Mouse (Mus musculus): ENCODE measurements at regions not wholly inside any gene's neighbourhood (a gene's known extent, or its start where the extent isn't known, plus 50 kb on each side); places are given as distances from the start of the nearest gene placed in this dataset.

DNA sequence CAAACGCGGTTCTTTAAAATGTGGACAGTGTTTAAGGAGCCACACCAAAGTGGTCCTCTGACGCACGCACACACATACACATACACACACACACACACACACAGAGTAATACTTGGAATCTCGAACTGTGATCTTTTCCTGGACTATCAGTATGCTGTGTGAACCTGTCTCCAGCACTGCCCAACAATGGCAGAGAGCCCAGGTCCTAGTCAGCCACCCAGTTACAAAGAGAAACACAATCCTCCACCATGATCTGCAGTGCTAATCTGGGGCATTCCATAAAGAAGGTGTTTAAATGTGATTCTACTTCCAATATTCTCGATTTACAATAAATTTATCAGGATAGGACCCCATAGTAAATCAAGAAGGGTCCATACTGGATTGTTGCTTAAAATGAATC lies 54.2 kb upstream of the Cplx2 start:
- Histone ChIP-seq H3K4me3 (ENCODE audit: insufficient read depth, low read length) (no peak overlapping the region), H3K4me1 (ENCODE audit: control insufficient read depth, insufficient read depth, low read length) (no peaks in the 10 kb centered on the region), H3K27ac (ENCODE audit: insufficient read depth, low read depth, low read length) (no peak overlapping the region)
- TF ChIP-seq POLR2A (IDR thresholded peaks at IDR 0.05; ENCODE audit: borderline replicate concordance, low read depth, low read length) (no peak), CTCF (IDR thresholded peaks at IDR 0.05; ENCODE audit: low read depth, low read length) (no peak)

DNA sequence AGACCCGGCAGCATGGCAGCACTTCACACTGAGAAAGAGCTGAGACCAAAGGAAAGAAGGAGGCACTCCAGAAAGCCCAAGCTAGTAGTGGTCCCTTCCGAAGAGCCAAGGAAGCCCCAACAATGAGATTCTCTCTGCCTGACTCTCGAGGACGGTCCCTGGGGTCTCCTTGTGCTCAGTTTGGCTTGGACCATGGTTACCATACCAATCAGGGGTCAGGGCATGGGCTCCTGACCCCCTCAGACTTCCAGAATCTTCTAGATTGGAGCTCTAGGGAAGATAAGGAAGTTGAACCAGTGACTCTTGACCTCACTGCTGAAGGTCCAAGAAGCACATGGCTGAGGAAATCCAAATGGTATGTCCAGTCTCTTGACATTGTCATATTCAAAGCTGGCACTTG lies 53.0 kb upstream of the Cplx2 start:
- H3K4me1 ChIP-seq (ENCODE audit: control insufficient read depth, insufficient read depth, low read length): no peaks in the 10 kb centered on the region
- H3K27ac ChIP-seq (ENCODE audit: insufficient read depth, low read depth, low read length): no peak overlapping the region
- TF ChIP-seq POLR2A (IDR thresholded peaks at IDR 0.05; ENCODE audit: borderline replicate concordance, low read depth, low read length) (no peak), CTCF (IDR thresholded peaks at IDR 0.05; ENCODE audit: low read depth, low read length) (no peak)
- no peak overlapping the region for H3K4me3 ChIP-seq (ENCODE audit: insufficient read depth, low read length)

DNA sequence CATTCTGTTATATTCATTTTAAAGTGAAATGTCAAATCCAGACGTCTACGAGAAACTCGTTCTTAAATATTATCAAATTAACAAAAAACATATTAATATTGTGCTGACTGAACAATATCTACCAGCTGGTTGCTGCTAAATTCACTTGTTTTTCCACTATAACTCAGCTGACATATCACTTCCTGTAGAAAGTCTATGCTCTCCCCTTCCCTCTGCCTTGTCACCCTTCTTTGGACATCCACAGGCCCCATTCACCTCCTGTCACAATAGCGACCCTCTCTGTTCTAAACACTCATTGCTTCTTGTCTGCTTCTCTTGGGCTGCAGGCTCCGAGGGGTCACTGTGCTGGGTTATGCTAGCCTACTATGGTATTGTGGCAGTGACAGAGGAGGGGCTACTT lies 52.5 kb upstream of the Cplx2 start:
- TF ChIP-seq POLR2A (IDR thresholded peaks at IDR 0.05; ENCODE audit: borderline replicate concordance, low read depth, low read length): no peak
- TF ChIP-seq CTCF (IDR thresholded peaks at IDR 0.05; ENCODE audit: low read depth, low read length): no peak
- Histone ChIP-seq H3K4me1 (ENCODE audit: control insufficient read depth, insufficient read depth, low read length) (no peaks in the 10 kb centered on the region), H3K27ac (ENCODE audit: insufficient read depth, low read depth, low read length) (no peak overlapping the region), H3K4me3 (ENCODE audit: insufficient read depth, low read length) (no peak overlapping the region)

DNA sequence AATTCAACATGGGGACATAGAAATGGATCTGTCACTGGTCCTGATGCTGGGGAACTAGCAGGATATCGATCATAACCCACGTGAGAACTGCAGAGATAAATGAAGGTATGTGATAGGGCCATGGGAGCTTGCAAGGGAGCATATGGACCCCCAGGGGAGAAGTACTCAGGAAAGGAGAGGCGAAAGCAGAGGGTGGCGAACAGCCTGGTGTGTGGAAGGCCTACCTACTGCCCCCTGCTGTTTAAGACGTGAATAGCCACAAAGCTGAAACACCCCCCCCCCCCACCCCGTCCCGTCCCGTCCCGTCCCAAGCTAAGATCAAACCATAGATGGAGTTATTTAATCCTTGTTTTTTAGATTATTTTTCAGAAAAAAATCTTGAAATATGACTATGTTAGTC lies 50.9 kb upstream of the Cplx2 start:
- TF ChIP-seq CTCF (IDR thresholded peaks at IDR 0.05; ENCODE audit: low read depth, low read length) (0 out of 2 replicates have a peak, but pooled peaks have one; percentile 20), POLR2A (IDR thresholded peaks at IDR 0.05; ENCODE audit: borderline replicate concordance, low read depth, low read length) (no peak)
- no peak overlapping the region for H3K4me3 ChIP-seq (ENCODE audit: insufficient read depth, low read length)
- H3K4me1 ChIP-seq (ENCODE audit: control insufficient read depth, insufficient read depth, low read length): no peaks in the 10 kb centered on the region
- H3K27ac ChIP-seq (ENCODE audit: insufficient read depth, low read depth, low read length): no peak overlapping the region

DNA sequence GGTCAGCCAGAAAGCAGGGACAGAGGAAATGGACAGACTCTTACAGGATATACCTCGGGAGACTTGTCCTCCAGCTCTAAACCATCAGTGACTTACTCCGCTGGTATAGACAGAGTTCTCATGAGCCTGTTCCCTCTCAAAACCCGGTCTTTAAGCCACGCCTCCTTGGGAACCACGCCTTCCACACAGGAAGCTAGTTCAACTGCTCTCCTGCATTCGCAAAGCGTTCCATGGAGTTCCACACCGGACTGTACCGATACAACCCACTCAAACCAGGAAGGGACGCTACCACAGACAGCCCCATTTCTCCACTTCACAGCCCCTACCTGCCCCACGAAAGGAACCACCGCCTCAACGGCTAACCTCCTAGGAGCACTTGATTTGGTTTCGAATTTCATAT lies 50.1 kb upstream of the Cplx2 start:
- Histone ChIP-seq H3K4me3 (ENCODE audit: insufficient read depth, low read length) (no peak overlapping the region), H3K27ac (ENCODE audit: insufficient read depth, low read depth, low read length) (no peak overlapping the region), H3K4me1 (ENCODE audit: control insufficient read depth, insufficient read depth, low read length) (no peaks in the 10 kb centered on the region)
- TF ChIP-seq CTCF (IDR thresholded peaks at IDR 0.05; ENCODE audit: low read depth, low read length) (no peak), POLR2A (IDR thresholded peaks at IDR 0.05; ENCODE audit: borderline replicate concordance, low read depth, low read length) (no peak)

Data from bone marrow macrophage, adult 2 months (primary cell).